Mouse (Mus musculus) naive thymus-derived CD4-positive, alpha-beta T cell, adult 2 months (primary cell): ENCODE results near the gene Atp6v0a1.

ENCODE experiments used
- DNase-seq: peaks from one replicate; pipeline ENCODE4 v3.0.0-alpha.2; 2011; ENCODE audit warnings: low read depth

Atp6v0a1 gene

DNA sequence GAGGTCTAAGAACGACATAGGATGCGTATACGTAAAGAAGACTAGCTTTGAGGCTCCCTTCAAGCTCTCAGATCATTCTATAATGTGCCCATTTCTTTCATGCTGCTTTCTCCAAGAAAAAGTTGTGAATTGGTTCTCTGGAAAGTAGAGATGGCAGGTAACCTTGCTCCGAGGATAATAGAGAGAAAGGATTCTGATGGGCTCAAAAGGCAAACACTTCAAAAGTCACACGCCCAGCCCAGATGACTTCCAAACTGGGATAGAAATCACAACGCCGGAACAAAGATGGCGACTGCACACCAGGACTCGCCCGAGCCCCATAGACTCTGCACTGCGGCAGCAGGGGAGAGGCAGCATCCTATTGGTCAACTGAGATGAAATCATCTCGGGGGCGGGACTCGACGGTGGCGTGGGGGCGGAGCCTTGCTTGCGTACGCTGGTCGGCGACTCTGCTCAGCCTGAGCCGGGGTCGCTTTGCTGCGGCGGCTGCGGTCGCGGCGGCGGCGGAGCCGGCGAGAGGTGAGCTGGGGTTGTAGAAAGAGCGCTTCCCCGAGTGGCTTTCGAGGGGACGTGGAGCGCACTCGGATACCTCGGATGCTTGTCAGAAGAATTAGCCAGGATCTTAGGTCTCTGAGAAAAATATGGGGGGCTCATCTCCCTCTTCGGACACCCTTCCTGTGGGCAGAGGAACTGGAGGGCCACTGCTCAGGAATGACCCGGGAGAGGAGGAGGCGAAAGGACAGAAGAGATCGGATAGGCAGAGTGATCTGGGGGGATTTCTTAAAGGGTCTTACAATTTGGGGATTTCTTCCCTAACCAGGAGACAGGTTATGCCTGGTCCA is at the start of gene Atp6v0a1:
Gene Atp6v0a1, plus strand, starts transcription at position 407 of the 842 bp plus-strand sequence.
- peak; percentile 95 for DNase-seq

- DNase-seq: peak; percentile 85
Measured at GRCm38 (mm10) chr11:100959464-100959810, 49.8 kb upstream of the Atp6v0a1 start.

GRCm38 (mm10) chr11:100959826-100960225 is 49.4 kb upstream of the Atp6v0a1 start:
- no peak for DNase-seq

GRCm38 (mm10) chr11:100960540-100960939 is 48.7 kb upstream of the Atp6v0a1 start:
- no peak for DNase-seq

GRCm38 (mm10) chr11:100962371-100962911 is 46.8 kb upstream of the Atp6v0a1 start:
- no peak for DNase-seq

GRCm38 (mm10) chr11:100963647-100964046 is 45.6 kb upstream of the Atp6v0a1 start:
- DNase-seq: no peak

- DNase-seq: no peak
Measured at GRCm38 (mm10) chr11:100964180-100964579, 45.1 kb upstream of the Atp6v0a1 start.

DNA sequence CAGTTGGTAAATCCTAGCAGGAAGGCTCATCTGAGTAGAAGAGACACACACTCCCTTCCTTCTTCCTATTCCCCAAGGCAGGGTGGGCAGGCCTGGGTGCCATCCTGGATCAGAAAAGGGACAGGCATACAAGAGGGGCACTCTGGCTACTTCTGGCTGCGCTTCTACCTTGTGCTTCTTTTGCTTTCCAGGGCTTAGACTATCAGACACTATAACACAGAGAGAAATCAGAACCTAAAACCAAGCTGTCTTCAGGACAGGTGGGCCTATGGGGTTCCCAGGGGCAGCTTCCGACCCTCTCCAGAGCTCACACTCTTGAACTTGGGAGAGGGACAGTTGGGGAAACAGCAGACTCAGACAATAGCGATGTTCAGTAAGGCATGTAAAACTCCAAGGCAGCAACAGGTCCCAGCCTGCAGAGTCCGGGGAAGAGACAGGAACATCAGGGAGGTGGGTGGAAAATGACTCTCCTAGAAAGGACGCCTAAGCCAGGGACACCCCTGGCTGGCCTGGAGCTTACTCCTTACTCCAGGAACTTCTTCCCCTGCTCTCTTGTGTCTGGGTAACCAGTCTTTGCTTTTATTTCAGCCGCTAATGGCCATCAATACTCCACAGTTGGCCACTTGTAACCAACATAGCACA is 44.2 kb upstream of the Atp6v0a1 start:
- no peak for DNase-seq

DNA sequence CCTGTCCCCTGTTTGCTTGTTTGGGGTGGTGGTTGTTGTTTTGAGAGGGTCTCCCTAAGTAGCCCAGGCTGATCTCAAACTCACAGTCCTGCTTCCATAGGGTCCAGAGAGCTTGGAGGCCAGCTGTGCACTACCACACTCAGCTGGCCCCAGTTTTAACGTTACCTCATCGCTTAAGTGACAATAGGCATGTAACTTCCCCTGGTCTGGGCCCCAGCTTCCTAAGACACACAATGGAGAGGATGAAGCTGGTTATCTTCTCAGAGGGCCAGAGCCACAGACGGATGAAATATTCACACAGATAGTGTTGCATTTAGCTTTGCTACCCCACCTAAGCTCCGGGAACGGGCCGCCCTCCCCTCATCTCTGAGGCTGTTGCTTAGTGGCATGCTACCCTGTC is 43.5 kb upstream of the Atp6v0a1 start:
- no peak for DNase-seq

DNA sequence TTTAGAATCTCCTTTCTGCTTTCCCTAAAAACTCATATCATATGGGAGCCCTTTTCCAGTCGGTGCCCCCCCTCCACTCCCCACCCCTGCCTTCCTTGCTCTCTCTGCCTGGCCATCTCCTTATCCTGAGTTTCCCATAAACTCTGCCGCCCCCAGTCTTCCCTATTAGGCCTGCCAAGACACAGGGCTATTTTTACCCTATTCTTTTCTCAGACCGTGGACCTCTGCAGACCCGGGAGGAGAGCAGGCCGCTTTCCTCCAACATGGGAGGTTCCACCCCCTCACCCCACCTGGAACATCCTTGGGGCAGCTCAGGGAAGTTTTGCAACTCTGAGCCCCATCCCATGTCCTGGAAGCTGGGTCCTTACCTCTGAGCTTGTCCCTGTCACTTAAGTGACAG is 41.9 kb upstream of the Atp6v0a1 start:
- DNase-seq: no peak

- DNase-seq: no peak
Measured at GRCm38 (mm10) chr11:100967881-100968420, 41.3 kb upstream of the Atp6v0a1 start.

- DNase-seq: no peak
Measured at GRCm38 (mm10) chr11:100968501-100968900, 40.8 kb upstream of the Atp6v0a1 start.

DNA sequence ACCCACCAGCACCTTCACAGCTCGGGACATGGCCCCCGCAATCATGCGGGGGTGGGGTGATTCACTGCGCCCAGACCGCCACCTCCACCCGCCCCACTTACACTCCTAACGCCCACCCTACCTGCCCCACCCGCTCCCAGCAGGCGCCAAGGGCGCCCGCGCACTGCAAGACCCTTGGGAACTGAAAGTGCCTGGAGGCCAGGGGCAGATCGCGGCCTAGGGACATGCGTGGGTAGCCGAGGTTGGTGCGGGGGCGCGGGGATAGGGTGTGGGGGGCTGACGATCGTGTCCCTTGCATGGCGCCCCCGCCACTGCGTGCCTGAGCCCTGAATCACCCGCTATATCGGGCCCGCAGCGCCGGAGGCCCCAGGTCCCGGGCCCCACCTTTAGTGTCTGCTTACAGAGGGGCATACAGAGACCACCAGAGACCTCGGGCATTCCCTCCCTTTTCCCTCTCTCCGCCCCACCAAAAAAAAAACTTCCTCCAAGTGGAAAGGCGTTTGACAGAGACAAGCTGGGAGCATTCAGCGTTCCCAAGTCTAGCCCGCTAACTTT is 40.0 kb upstream of the Atp6v0a1 start:
- DNase-seq: no peak

GRCm38 (mm10) chr11:100969744-100970556 is 39.3 kb upstream of the Atp6v0a1 start:
- DNase-seq: peak; percentile 37

GRCm38 (mm10) chr11:100970557-100970937 is 38.7 kb upstream of the Atp6v0a1 start, which contains the start of gene Cavin1:
TSS of gene Cavin1 (minus strand) at chr11:100970887.
- no peak for DNase-seq

DNA sequence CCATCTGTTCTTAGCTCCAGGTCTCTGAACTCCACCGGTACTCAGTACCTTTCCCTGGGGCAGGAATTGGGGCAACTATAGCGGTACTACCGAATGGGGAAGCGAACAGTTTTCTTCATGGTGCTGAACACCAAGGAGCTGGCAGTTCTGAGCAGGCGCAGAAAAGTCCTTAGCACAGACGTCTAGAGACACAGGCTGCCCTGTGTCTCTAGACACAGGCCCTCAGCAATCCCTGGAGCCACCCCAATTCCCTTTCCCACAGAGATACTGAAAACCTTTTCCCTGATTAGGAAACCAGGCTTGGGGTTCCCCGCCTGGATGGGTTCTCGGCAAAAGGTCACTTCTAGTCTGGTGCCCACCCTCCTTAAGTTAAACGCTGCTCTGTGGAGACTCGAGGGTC is 37.8 kb upstream of the Atp6v0a1 start:
- DNase-seq: no peak

- DNase-seq: no peak
Measured at GRCm38 (mm10) chr11:100973245-100973644, 36.0 kb upstream of the Atp6v0a1 start.

DNA sequence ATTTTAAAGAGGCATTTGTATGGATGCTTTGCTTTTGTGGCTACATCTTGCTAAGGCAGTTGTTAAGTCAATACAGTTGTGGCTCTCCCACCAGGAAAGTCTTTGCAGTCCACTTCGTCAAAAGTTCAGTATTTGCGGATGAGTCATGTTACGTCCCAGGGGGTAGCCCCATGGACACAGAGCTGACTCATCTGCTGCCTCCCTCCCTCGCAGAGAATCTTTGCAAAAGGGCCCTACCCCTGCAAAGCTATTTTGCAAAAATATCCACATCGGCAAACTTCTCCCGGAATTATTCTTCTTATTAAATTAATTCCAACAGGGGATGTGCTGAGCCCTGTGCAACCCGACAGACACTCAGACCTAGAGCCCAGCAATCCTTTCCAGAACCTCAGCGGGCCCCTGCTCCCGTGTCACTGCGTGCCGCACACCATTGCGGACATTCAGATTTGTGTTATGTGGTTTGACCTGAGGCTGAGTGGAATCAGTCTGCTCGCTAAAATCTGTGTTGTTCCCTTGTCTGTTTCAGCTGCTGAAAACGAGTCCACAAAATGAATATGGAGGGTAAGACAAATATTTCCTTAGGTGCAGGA is 34.8 kb upstream of the Atp6v0a1 start:
- no peak for DNase-seq

DNA sequence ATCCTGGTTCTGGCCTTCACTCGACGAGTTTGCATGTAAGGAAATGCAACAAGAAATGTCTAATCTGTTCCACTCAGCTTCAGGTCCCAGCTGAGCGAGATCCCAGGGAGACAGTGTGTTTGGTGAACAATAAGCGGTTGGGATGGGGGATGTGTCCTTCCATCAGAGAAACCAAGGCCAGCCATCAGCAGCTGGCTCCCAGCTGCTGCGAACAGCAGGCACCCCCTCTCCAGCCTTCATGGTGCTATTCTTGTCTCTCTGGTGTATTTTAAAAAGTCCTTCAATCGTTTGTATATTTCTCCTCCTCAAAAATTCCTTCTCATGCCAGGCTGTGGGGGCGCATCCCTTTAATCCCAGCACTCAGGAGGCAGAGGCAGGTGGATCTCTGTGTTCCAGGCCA is 34.0 kb upstream of the Atp6v0a1 start:
- DNase-seq: no peak

DNA sequence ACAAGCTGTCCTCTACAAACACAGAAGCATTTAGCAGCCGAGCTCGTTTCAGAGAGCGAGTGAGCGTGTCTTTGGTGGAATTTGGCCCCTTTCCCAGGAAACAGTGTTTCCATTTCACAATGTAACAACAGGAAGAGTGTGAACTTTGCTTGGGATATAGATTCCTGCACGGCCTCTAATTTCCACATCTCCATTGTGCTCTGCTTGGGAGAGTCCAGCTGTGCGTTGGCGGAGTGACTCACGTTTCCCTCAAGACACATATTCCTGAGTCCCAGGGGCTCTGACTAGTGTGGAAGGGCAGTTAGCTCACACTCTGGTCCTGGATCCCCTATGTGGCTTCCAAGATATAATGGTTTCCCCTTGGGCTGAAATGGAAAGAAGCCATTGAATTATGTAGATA is 29.4 kb upstream of the Atp6v0a1 start:
- DNase-seq: no peak

DNA sequence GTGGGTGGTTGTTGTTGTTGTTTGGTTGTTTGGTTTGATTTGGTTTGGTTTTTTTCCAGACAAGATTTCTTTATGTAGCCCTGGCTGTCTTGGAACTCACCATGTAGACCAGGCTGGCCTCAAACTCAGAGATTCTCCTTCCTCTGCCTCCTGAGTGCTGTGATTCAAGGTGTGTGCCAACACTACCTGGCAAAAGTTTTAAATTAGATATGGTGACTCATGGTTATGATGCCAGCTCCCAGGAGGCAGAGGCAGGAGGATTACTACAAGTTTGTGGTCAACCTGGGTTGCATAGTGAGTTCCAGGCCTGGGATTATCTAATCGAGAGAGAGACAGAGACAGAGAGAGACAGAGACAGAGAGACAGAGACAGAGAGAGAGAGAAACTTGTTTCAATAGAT is 28.8 kb upstream of the Atp6v0a1 start:
- DNase-seq: no peak
